Mouse (Mus musculus) spleen, postnatal 14 days (tissue): ENCODE data around the gene Fth1.
"Not testable (repeated sequence)": the region's sequence is repeated elsewhere in the genome, so short reads cannot be mapped to it uniquely, and the experiment has no call there.

ENCODE experiments used
- DNase-seq, 2 experiments: peaks; one replicate each; pipeline ENCODE4 v3.0.0; 2021 to 2022; ENCODE audit warnings: low spot score in 2 of 2

Fth1 gene

GRCm38 (mm10) chr19:9980258-9980657 is at the start of gene Fth1:
Gene Fth1, plus strand, starts transcription at chr19:9980598.
- DNase-seq, result no peak

- DNase-seq, result not testable (repeated sequence)
Measured at GRCm38 (mm10) chr19:9931167-9931607, 49.2 kb upstream of the Fth1 start.

GRCm38 (mm10) chr19:9933908-9934307 is 46.5 kb upstream of the Fth1 start:
- no peak for DNase-seq

GRCm38 (mm10) chr19:9936579-9936978 is 43.8 kb upstream of the Fth1 start:
- peak in 1 of 2 experiments; percentile 28 for DNase-seq

- no peak for DNase-seq
Measured at GRCm38 (mm10) chr19:9937428-9937827, 43.0 kb upstream of the Fth1 start.

GRCm38 (mm10) chr19:9938156-9938823 is 42.1 kb upstream of the Fth1 start:
- no peak for DNase-seq

GRCm38 (mm10) chr19:9938824-9939303 is 41.5 kb upstream of the Fth1 start:
- peak; percentile 29 to 49 for DNase-seq

GRCm38 (mm10) chr19:9939841-9940240 is 40.6 kb upstream of the Fth1 start:
- no peak for DNase-seq

- no peak for DNase-seq
Measured at GRCm38 (mm10) chr19:9940903-9941302, 39.5 kb upstream of the Fth1 start.

GRCm38 (mm10) chr19:9941809-9942208 is 38.6 kb upstream of the Fth1 start:
- no peak for DNase-seq

- peak in 1 of 2 experiments; percentile 34 for DNase-seq
Measured at GRCm38 (mm10) chr19:9942539-9943533, 37.6 kb upstream of the Fth1 start.

- no peak for DNase-seq
Measured at GRCm38 (mm10) chr19:9945800-9946564, 34.4 kb upstream of the Fth1 start.

- DNase-seq, result no peak
Measured at GRCm38 (mm10) chr19:9946986-9947385, 33.4 kb upstream of the Fth1 start.

GRCm38 (mm10) chr19:9952390-9952789 is 28.0 kb upstream of the Fth1 start:
- no peak for DNase-seq

- no peak for DNase-seq
Measured at GRCm38 (mm10) chr19:9952912-9953311, 27.5 kb upstream of the Fth1 start.

GRCm38 (mm10) chr19:9954055-9954810 is 26.2 kb upstream of the Fth1 start:
- DNase-seq, result no peak

- no peak for DNase-seq
Measured at GRCm38 (mm10) chr19:9954811-9955202, 25.6 kb upstream of the Fth1 start.

GRCm38 (mm10) chr19:9955438-9955837 is 25.0 kb upstream of the Fth1 start:
- DNase-seq, result no peak

- no peak for DNase-seq
Measured at GRCm38 (mm10) chr19:9956624-9957388, 23.6 kb upstream of the Fth1 start.

GRCm38 (mm10) chr19:9957965-9958364 is 22.4 kb upstream of the Fth1 start:
- DNase-seq, result no peak
